Mouse (Mus musculus) forebrain, embryonic 15.5 days (tissue): Measurements from ENCODE around the gene Gm498. TPM values are rescaled to one million over a fixed set of nuclear protein-coding genes. Genes with fewer than 3 reads are reported as not detected.

Experiments used
- ATAC-seq: fragments of 200-750 bp; cut with Nextera tagmentation; replicated peaks from 2 replicates; pipeline ENCODE4 v1.8.0; 2017; ENCODE audit warnings: mild to moderate bottlenecking, moderate TSS enrichment, moderate library complexity
- H3K27ac ChIP-seq: fragments of 300-500 bp; sonication (generic); replicated peaks from 2 replicates; pipeline ENCODE4 v1.5.1; 2015; ENCODE audit warnings: mild to moderate bottlenecking, inconsistent platforms
- H3K27me3 ChIP-seq: fragments of 300-500 bp; sonication (generic); 2 replicates; pipeline ENCODE4 v1.6.1; 2015; ENCODE audit warnings: inconsistent platforms
- H3K36me3 ChIP-seq: fragments of 300-500 bp; sonication (generic); 2 replicates; pipeline ENCODE4 v1.6.1; 2015; ENCODE audit warnings: mild to moderate bottlenecking, inconsistent platforms
- H3K4me1 ChIP-seq: fragments of 300-500 bp; sonication (generic); 2 replicates; pipeline ENCODE4 v1.6.1; 2015; ENCODE audit warnings: inconsistent platforms
- H3K4me2 ChIP-seq: fragments of 300-500 bp; sonication (generic); replicated peaks from 2 replicates; pipeline ENCODE4 v1.6.1; 2015; ENCODE audit warnings: mild to moderate bottlenecking, inconsistent platforms
- H3K4me3 ChIP-seq: fragments of 300-500 bp; sonication (generic); 2 replicates; pipeline ENCODE4 v1.5.1; 2015; ENCODE audit warnings: mild to moderate bottlenecking, inconsistent platforms
- H3K9ac ChIP-seq: fragments of 300-500 bp; sonication (generic); replicated peaks from 2 replicates; pipeline ENCODE4 v1.6.1; 2015; ENCODE audit warnings: mild to moderate bottlenecking, inconsistent platforms
- H3K9me3 ChIP-seq: fragments of 300-500 bp; sonication (generic); 2 replicates; pipeline ENCODE4 v1.6.1; 2016; ENCODE audit warnings: inconsistent platforms
- WGBS: fragments of 180-500 bp; shearing (Covaris S2); methylation state at CpG from one replicate; pipeline ENCODE4 v1.1.7; 2015; ENCODE audit warnings: mixed read lengths; 5-methylcytosine and 5-hydroxymethylcytosine counted together
- polyA plus RNA-seq: library from polyadenylated mRNA; unstranded; fragments of >200 nt; fragmentation: Nextera tagmentation; extraction: Ambion mirVana; gene quantifications from 2 replicates; pipeline ENCODE4 v1.2.1, GENCODE M21; 2015

Gm498 gene
- polyA plus RNA-seq, 1 experiment from 2014 or later: not detected

DNA sequence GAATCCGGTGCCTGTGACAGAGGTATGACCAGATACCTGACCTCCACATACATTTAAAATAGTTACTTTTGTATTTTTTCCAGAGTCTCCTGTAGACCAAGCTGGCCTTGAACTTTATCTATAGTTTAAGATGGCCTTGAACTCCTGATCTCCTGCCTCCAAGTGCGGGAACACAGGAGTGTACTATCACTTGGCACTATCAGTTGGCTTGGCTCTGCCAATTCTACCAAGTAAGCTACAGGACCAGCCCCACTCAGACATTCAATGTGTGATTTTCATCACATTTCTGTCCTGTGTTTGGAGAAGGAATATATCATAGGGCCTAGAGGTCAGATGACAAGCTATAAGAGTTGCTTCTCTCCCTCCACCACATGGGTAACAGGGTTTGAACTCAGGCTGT is 32.3 kb upstream of the Gm498 start:
- no peak for ATAC-seq
- Histone ChIP-seq H3K27me3 (no peaks in the 10 kb centered on the region), H3K4me1 (peaks cover 41% of the 10 kb centered on the region), H3K27ac (no peak overlapping the region), H3K36me3 (peaks cover 15% of the 10 kb centered on the region), H3K4me2 (no peak overlapping the region), H3K9me3 (no peaks in the 10 kb centered on the region), H3K4me3 (no peak overlapping the region), H3K9ac (no peak overlapping the region)
- 98% methylated on average over 2 of the region's 2 CpGs for WGBS

- H3K4me2 ChIP-seq: no peak overlapping the region
- no peaks in the 10 kb centered on the region for H3K9me3 ChIP-seq
- no peak overlapping the region for H3K9ac ChIP-seq
- no peak for ATAC-seq
- H3K27me3 ChIP-seq: no peaks in the 10 kb centered on the region
- peaks cover 20% of the 10 kb centered on the region for H3K36me3 ChIP-seq
- H3K4me1 ChIP-seq: peaks cover 40% of the 10 kb centered on the region
- 85% methylated on average over 3 of the region's 3 CpGs for whole genome bisulfite sequencing
- H3K4me3 ChIP-seq: no peak overlapping the region
- H3K27ac ChIP-seq: no peak overlapping the region
Observed at GRCm38 (mm10) chr7:143834972-143835371, 31.7 kb upstream of the Gm498 start.

- Histone ChIP-seq H3K4me1 (peaks cover 16% of the 10 kb centered on the region), H3K27me3 (no peaks in the 10 kb centered on the region), H3K27ac (no peak overlapping the region), H3K4me3 (no peak overlapping the region), H3K4me2 (no peak overlapping the region), H3K9me3 (no peaks in the 10 kb centered on the region), H3K36me3 (peaks cover 49% of the 10 kb centered on the region), H3K9ac (no peak overlapping the region)
- ATAC-seq: no peak
- 95% methylated on average over 3 of the region's 3 CpGs for WGBS
Observed at GRCm38 (mm10) chr7:143837705-143838358, 28.8 kb upstream of the Gm498 start.

DNA sequence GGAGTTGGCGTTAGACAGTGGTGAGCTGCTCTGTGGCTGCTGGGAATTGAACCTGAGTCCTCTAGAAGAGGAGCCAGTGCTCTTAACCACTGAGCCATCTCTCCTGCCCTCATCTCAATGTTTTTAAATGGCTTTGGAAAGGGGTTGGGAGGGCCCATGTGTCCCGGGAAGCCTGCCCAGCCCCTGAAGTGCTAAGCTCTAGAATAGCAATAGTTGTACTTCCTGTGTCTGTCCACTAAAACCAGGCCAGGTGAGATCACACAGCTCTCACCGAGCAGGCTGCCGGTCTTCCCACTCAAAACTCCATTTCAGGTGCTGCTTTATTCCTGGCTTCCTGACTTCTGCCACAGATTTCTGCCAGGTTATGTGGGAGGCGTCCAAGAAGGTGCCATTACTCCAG is 26.5 kb upstream of the Gm498 start:
- Histone ChIP-seq H3K9ac (no peak overlapping the region), H3K36me3 (peaks cover 72% of the 10 kb centered on the region), H3K27ac (no peak overlapping the region), H3K4me1 (no peaks in the 10 kb centered on the region), H3K4me3 (no peak overlapping the region), H3K4me2 (no peak overlapping the region), H3K27me3 (no peaks in the 10 kb centered on the region), H3K9me3 (no peaks in the 10 kb centered on the region)
- WGBS: 97% methylated on average over 5 of the region's 5 CpGs
- ATAC-seq: no peak

DNA sequence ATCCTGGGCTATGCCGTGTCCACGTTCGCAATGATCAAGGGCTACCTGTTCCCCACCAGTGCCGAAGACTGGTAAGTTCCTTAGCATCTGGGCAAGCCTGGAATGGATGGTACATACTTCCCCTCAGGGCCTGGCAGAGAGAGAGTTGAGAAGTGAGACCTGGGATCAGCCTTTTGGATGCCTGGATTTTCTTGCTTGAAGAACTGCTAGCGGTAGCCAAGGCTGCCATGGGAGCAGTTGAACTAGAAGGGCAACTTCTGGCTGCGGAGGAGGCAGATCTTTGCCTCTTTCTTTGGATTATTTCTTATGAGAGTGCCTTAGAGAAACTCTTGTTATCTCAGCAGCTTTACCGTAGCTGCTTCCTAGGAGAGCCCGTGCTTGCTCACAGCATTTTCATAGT is 25.3 kb upstream of the Gm498 start:
- Histone ChIP-seq H3K4me1 (no peaks in the 10 kb centered on the region), H3K9ac (no peak overlapping the region), H3K4me3 (no peak overlapping the region), H3K4me2 (no peak overlapping the region), H3K36me3 (peaks cover 83% of the 10 kb centered on the region), H3K27ac (no peak overlapping the region), H3K9me3 (no peaks in the 10 kb centered on the region), H3K27me3 (no peaks in the 10 kb centered on the region)
- no peak for ATAC-seq
- WGBS: 98% methylated on average over 8 of the region's 8 CpGs

- no peak overlapping the region for H3K27ac ChIP-seq
- ATAC-seq: no peak
- no peaks in the 10 kb centered on the region for H3K27me3 ChIP-seq
- WGBS: 93% methylated on average over 5 of the region's 5 CpGs
- H3K36me3 ChIP-seq: peaks cover 57% of the 10 kb centered on the region
- no peak overlapping the region for H3K9ac ChIP-seq
- H3K9me3 ChIP-seq: no peaks in the 10 kb centered on the region
- H3K4me1 ChIP-seq: no peaks in the 10 kb centered on the region
- no peak overlapping the region for H3K4me2 ChIP-seq
- H3K4me3 ChIP-seq: no peak overlapping the region
Observed at GRCm38 (mm10) chr7:143848127-143848767, 18.4 kb upstream of the Gm498 start.

GRCm38 (mm10) chr7:143848768-143849482 is 17.7 kb upstream of the Gm498 start:
- H3K36me3 ChIP-seq: peaks cover 51% of the 10 kb centered on the region
- 97% methylated on average over 8 of the region's 8 CpGs for WGBS
- H3K9ac ChIP-seq: no peak overlapping the region

DNA sequence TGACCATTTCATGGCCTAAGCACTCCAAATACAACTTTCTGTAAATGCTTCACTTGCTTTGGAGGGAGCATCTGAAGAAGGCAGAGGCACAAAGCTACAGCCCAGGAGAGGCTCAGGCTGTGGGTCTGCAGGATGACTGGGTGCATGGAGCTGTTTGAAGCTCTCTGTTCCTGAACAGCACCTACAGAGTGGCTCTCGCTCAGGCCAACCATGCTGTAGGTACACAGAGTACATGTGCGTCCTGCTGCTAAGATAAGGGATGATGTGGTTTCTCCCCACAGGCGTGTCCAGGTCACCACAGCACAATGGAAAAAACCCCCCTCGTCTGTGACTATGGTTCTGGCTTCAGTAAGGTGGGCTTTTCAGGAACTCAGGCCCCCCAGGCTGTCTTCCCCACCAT is 2.2 kb downstream of the Gm498 start:
- Histone ChIP-seq H3K9me3 (no peaks in the 10 kb centered on the region), H3K36me3 (no peaks in the 10 kb centered on the region), H3K4me2 (no peak overlapping the region), H3K4me3 (no peak overlapping the region), H3K4me1 (no peaks in the 10 kb centered on the region), H3K27ac (no peak overlapping the region), H3K9ac (no peak overlapping the region), H3K27me3 (no peaks in the 10 kb centered on the region)
- ATAC-seq: no peak
- 85% methylated on average over 4 of the region's 4 CpGs for WGBS

More at GRCm38 (mm10) chr7:143848768-143849482, 17.7 kb upstream of the Gm498 start:
- no peaks in the 10 kb centered on the region for H3K4me1 ChIP-seq
- no peak overlapping the region for H3K4me3 ChIP-seq
- no peak overlapping the region for H3K4me2 ChIP-seq
- no peak overlapping the region for H3K27ac ChIP-seq
- no peaks in the 10 kb centered on the region for H3K9me3 ChIP-seq
- no peak for ATAC-seq
- no peaks in the 10 kb centered on the region for H3K27me3 ChIP-seq

DNA sequence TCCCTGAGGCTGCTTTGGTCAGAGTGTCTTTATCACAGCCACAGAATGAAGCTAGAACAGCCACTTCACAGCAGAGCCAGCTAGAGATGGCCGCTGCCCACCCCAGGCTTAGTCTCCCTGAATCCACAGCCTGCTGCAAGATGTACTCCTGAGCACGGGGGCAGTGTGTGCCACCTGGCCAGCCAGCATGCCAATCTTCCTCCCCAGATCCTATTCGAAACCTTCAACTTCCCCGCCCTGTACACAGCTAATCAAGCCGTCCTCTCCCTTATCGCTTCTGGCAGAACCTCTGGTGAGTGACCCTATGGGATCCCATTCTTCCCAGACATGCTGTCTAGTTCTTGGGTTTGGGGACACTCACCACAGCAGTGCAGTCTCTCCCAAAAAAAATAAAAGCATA is 17.1 kb downstream of the Gm498 start:
- Histone ChIP-seq H3K36me3 (no peaks in the 10 kb centered on the region), H3K4me2 (no peak overlapping the region), H3K4me1 (no peaks in the 10 kb centered on the region), H3K9ac (no peak overlapping the region), H3K27ac (no peak overlapping the region), H3K27me3 (no peaks in the 10 kb centered on the region), H3K9me3 (no peaks in the 10 kb centered on the region), H3K4me3 (no peak overlapping the region)
- WGBS: 77% methylated on average over 6 of the region's 6 CpGs
- ATAC-seq: no peak

DNA sequence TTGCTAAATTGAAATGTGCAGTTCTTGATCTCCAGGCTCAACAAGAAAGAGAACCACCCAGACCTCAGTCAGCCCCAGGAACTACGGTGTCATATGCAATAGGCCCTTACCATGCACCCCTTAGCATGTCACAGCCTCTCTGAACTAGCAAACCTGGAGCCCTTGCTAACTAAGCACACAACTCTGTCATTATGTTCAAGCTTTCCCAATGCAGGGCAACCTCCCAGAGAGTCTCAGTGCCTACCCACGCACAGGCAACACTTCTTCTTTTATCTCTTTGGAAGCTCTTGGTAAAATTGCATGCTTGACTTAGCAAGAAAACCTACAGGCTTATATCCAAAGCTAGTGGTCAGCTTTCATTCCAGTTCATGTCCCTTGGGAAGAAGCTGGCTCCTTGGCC is 24.5 kb downstream of the Gm498 start:
- 64% methylated on average over 2 of the region's 2 CpGs for WGBS
- Histone ChIP-seq H3K9me3 (no peaks in the 10 kb centered on the region), H3K9ac (no peak overlapping the region), H3K36me3 (no peaks in the 10 kb centered on the region), H3K27ac (no peak overlapping the region), H3K4me1 (no peaks in the 10 kb centered on the region), H3K4me2 (no peak overlapping the region), H3K4me3 (no peak overlapping the region), H3K27me3 (no peaks in the 10 kb centered on the region)
- no peak for ATAC-seq

DNA sequence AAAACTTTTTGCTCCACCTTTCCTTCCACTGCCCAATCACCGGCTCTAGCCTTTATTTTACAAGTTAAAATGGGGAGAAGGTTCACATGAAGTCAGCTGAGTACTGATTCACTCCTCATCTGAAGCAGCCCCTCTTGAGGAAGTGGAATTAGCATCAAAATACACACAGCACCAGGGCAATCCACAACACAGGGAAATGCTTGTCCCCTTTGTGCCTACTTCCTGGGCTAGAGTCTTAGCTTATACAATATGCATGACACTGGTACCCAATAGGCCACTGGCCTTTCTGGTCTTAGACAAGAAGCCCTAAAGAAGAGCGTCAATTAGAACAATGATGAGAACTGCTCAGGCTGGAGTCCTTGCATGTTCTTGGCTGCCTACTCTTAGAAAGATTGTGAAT is 25.7 kb downstream of the Gm498 start:
- no peak overlapping the region for H3K27ac ChIP-seq
- H3K9ac ChIP-seq: no peak overlapping the region
- WGBS: 60% methylated on average over 2 of the region's 2 CpGs
- H3K4me2 ChIP-seq: no peak overlapping the region
- no peaks in the 10 kb centered on the region for H3K27me3 ChIP-seq
- no peaks in the 10 kb centered on the region for H3K36me3 ChIP-seq
- no peak for ATAC-seq
- no peak overlapping the region for H3K4me3 ChIP-seq
- H3K4me1 ChIP-seq: no peaks in the 10 kb centered on the region
- no peaks in the 10 kb centered on the region for H3K9me3 ChIP-seq

DNA sequence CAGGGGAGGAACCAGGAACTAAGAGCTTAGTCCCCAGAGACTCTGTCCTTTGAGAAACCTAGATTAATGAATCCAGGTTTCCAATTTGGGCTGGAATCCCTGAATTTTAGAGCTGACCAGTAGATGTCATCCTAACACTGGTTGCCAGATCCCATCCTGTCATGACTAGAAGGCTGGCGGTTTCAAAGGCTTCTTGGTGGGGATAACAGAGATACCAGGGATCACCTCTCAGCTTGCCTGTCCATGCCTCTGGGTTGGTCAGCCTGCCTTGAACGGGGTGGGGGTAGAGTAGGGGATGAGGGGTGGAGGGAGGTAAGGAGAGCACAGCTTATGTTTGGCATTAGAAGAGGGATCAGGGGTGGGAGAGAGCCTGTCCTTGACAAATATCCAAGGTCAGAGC is 34.0 kb downstream of the Gm498 start:
- 27% methylated on average over 2 of the region's 2 CpGs for WGBS
- no peak overlapping the region for H3K4me2 ChIP-seq
- no peak overlapping the region for H3K4me3 ChIP-seq
- no peak overlapping the region for H3K27ac ChIP-seq
- H3K36me3 ChIP-seq: no peaks in the 10 kb centered on the region
- no peak overlapping the region for H3K9ac ChIP-seq
- 0 out of 2 replicates have a peak, but pooled peaks have one; percentile 41 for ATAC-seq
- no peaks in the 10 kb centered on the region for H3K9me3 ChIP-seq
- H3K27me3 ChIP-seq: no peaks in the 10 kb centered on the region
- H3K4me1 ChIP-seq: no peaks in the 10 kb centered on the region
